Mouse (Mus musculus): ENCODE measurements around the gene Slc30a7. TPM values are rescaled to one million over a fixed set of nuclear protein-coding genes. Genes with fewer than 3 reads are reported as not detected.

Slc30a7 gene
- polyA plus RNA-seq (2014; fragmentation: Illumina TruSeq; extraction: RNeasy Lipid Tissue Mini Kit (QIAGEN cat#74804)) = 51.5 TPM

GRCm38 (mm10) chr3:116006978-116007940 is at the start of gene Slc30a7, which contains the start of gene Extl2:
Gene Slc30a7 (minus strand): TSS chr3:116007406.
Gene Extl2 (plus strand): TSS chr3:116007462.

Other genes starting within 250 kb of the Slc30a7 start
- gene Dph5, start 119.6 kb downstream of the Slc30a7 start, polyA plus RNA-seq (2014; fragmentation: Illumina TruSeq; extraction: RNeasy Lipid Tissue Mini Kit (QIAGEN cat#74804)) = 12.9 TPM
- gene Extl2, start 56 bp upstream of the Slc30a7 start, polyA plus RNA-seq (2014; fragmentation: Illumina TruSeq; extraction: RNeasy Lipid Tissue Mini Kit (QIAGEN cat#74804)) = 38.5 TPM
- 35.1 TPM for gene Vcam1, start 122.3 kb upstream of the Slc30a7 start, polyA plus RNA-seq (2014; fragmentation: Illumina TruSeq; extraction: RNeasy Lipid Tissue Mini Kit (QIAGEN cat#74804))
- 6.2 TPM for gene Gpr88, start 246.1 kb upstream of the Slc30a7 start, polyA plus RNA-seq (2014; fragmentation: Illumina TruSeq; extraction: RNeasy Lipid Tissue Mini Kit (QIAGEN cat#74804))

Data from ovary, adult 10 weeks (tissue).